Mouse (Mus musculus): ENCODE measurements at regions not wholly inside any gene's neighbourhood (a gene's known extent, or its start where the extent isn't known, plus 50 kb on each side); places are given as distances from the start of the nearest gene placed in this dataset.

DNA sequence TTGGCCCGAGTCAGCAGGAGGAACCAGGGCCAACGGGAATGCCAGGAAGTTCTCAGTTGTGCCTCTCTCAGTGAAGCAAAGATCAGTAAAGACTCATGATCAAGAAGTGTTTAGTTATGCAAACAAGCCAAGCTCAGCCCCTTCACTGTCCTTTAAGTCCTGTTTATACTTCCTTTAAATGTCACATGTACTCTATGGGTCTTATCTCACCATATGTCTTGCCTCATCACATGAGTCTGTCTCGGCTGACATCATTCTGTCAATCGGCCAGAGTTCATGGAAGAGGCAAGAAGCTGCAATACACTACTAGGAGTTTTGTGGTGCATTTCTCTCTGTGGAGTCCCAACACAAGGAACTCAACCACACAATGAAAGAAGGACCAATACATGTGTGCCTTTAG lies 71.8 kb downstream of the Scp2d1 start:
- no peak for DNase-seq

DNA sequence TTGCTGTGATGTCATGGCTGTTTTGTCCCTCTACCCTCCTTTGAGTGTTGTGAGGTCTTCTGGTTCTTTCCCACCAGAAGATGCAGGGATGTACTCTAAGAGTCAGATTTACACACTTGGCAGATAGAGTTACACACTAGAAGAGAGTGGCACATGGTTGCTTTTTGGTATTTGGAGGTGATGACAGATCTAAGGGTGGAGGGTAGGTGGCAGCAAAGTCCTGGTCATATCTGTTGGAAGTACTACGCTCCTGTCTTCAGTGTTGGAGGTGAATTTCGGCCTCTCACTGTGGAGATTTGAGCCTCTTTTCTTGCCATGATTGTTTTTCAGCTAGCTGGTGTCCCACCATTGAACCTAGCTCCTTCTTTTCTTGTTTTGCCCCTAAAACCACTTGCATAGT lies 73.0 kb downstream of the Scp2d1 start:
- no peak for DNase-seq

DNA sequence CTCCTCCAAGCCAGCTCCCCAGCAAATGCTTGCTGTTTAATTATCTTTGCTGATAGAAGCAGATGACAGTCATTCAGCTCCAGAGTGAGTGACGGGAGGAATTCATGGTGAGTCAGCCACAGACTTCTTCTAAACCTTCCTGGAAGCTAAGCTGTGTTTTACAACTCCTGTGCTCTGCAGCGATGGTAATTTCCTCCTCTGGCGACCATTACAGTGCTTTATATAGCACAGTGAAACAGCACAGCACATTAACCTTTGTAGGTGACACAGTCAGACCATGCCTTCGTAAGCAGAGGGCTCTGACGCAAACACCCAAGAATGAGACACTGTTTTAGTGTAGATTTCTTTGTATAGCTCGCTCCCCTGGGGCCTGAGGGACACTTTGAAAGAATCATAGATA lies 83.3 kb downstream of the Scp2d1 start:
- no peak for DNase-seq

GRCm38 (mm10) chr2:144945840-144946239 lies 122.4 kb downstream of the Scp2d1 start:
- no peak for DNase-seq

DNA sequence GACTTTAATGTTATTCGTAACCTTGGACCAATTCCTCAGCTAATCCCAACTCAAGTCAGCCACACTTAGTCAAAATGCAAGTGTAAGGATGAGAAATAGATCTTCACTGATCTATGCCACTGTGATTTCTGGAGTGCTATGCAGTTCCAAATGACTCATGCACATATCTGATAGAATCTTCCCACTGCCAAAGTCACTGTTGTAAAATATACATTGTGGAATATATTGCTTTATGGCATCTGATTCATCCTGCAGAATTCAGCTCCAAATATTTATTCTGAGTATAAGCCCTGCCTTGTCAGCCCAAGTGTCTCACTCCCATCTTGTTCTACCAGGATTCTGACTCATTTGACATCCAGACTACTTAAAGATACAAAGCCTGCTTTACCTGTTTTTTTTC lies 123.0 kb downstream of the Scp2d1 start:
- no peak for DNase-seq

DNA sequence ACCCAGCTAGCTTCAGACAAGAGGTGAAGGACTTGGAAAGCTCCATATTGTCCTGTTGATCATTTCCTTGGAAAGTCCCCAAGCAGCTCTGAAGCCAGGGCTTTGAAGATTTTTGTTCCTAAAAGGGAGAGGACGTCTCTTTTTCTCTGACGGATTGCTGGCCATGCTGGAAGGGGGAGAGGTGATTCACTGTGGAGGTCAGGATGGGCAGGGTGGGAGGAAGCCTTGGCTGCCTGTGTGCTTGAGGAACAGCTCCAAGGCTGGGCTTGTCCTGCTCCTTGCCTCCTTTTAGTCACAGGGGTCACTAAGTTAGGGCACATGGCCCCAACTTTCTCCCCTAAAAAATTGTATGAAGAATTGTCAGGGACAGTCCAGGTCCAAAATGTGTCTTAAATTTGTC lies 125.8 kb downstream of the Scp2d1 start:
- DNase-seq: peak; percentile 9

Data from kidney, postnatal 10 days (tissue).